Mouse (Mus musculus) limb, embryonic 13.5 days (tissue): ENCODE data around the gene Foxj3. TPM values are rescaled to one million over a fixed set of nuclear protein-coding genes. Genes with fewer than 3 reads are reported as not detected.
A peak's percentile ranks its signal among the peaks of the same experiment; 100 is the strongest.

Experiments
- ATAC-seq: fragments of 200-750 bp; cut with Nextera tagmentation; 2 replicates; pipeline ENCODE4 v1.8.0; 2017; ENCODE audit warnings: low read depth, moderate number of reproducible peaks, moderate TSS enrichment; ENCODE audit not compliant: low FRiP score
- H3K27ac ChIP-seq: fragments of 300-500 bp; sonication (generic); 2 replicates; pipeline ENCODE4 v1.5.1; 2015; ENCODE audit warnings: inconsistent platforms, mild to moderate bottlenecking, moderate library complexity
- H3K27me3 ChIP-seq: fragments of 300-500 bp; sonication (generic); 2 replicates; pipeline ENCODE4 v1.6.1; 2015; ENCODE audit warnings: mild to moderate bottlenecking, inconsistent platforms
- H3K36me3 ChIP-seq: fragments of 300-500 bp; sonication (generic); 2 replicates; pipeline ENCODE4 v1.6.1; 2015; ENCODE audit warnings: inconsistent platforms, mild to moderate bottlenecking, moderate library complexity
- H3K4me1 ChIP-seq: fragments of 300-500 bp; sonication (generic); 2 replicates; pipeline ENCODE4 v1.6.1; 2015; ENCODE audit warnings: inconsistent platforms
- H3K4me2 ChIP-seq: fragments of 300-500 bp; sonication (generic); replicated peaks from 2 replicates; pipeline ENCODE4 v1.6.1; 2015; ENCODE audit warnings: inconsistent platforms, mild to moderate bottlenecking, moderate library complexity
- H3K4me3 ChIP-seq: fragments of 300-500 bp; sonication (generic); 2 replicates; pipeline ENCODE4 v1.5.1; 2015; ENCODE audit warnings: moderate library complexity, mild to moderate bottlenecking, inconsistent platforms
- H3K9ac ChIP-seq: fragments of 300-500 bp; sonication (generic); 2 replicates; pipeline ENCODE4 v1.6.1; 2015; ENCODE audit warnings: mild to moderate bottlenecking, inconsistent platforms
- H3K9me3 ChIP-seq: fragments of 300-500 bp; sonication (generic); 2 replicates; pipeline ENCODE4 v1.6.1; 2016; ENCODE audit warnings: inconsistent platforms
- WGBS: fragments of 180-500 bp; shearing (Covaris S2); methylation state at CpG from one replicate; pipeline ENCODE4 v1.1.7; 2015; 5-methylcytosine and 5-hydroxymethylcytosine counted together
- polyA plus RNA-seq: library from polyadenylated mRNA; unstranded; fragments of >200 nt; fragmentation: Nextera tagmentation; extraction: Ambion mirVana; gene quantifications from 2 replicates; pipeline ENCODE4 v1.2.1, GENCODE M21; 2015

Gene Foxj3
- polyA plus RNA-seq, 1 experiment from 2014 or later = 26.9 TPM

GRCm38 (mm10) chr4:119531813-119532212 is 5.0 kb upstream of the Foxj3 start:
- Histone ChIP-seq H3K27ac (no peak overlapping the region), H3K4me2 (no peak overlapping the region), H3K36me3 (no peaks in the 10 kb centered on the region), H3K4me3 (no peak overlapping the region), H3K9me3 (no peaks in the 10 kb centered on the region), H3K4me1 (no peaks in the 10 kb centered on the region), H3K27me3 (no peaks in the 10 kb centered on the region), H3K9ac (no peak overlapping the region)
- WGBS = 66% methylated on average over 2 of the region's 2 CpGs
- no peak for ATAC-seq

- Histone ChIP-seq H3K27ac (no peak overlapping the region), H3K9me3 (no peaks in the 10 kb centered on the region), H3K27me3 (no peaks in the 10 kb centered on the region), H3K4me3 (no peak overlapping the region), H3K4me2 (no peak overlapping the region), H3K9ac (no peak overlapping the region), H3K4me1 (peaks cover 9% of the 10 kb centered on the region), H3K36me3 (no peaks in the 10 kb centered on the region)
- WGBS = 69% methylated on average over 4 of the region's 4 CpGs
- no peak for ATAC-seq
These were observed 1.7 kb upstream of the Foxj3 start for GRCm38 (mm10) chr4:119535103-119535502.

- no peak for ATAC-seq
- Histone ChIP-seq H3K36me3 (no peaks in the 10 kb centered on the region), H3K4me2 (no peak overlapping the region), H3K27me3 (no peaks in the 10 kb centered on the region), H3K27ac (no peak overlapping the region), H3K9ac (no peak overlapping the region), H3K4me1 (peaks cover 20% of the 10 kb centered on the region), H3K9me3 (no peaks in the 10 kb centered on the region), H3K4me3 (no peak overlapping the region)
- WGBS = 63% methylated on average over 4 of the region's 4 CpGs
These were observed 632 bp downstream of the Foxj3 start for GRCm38 (mm10) chr4:119537436-119537835.

GRCm38 (mm10) chr4:119539031-119539824 is 2.4 kb downstream of the Foxj3 start, which contains the start of gene Frg2f1:
Frg2f1 (minus strand) TSS chr4:119539529.
- Histone ChIP-seq H3K36me3 (no peaks in the 10 kb centered on the region), H3K9me3 (no peaks in the 10 kb centered on the region), H3K4me3 (peak within 1 kb of the TSS; percentile 95), H3K4me2 (peak within 1 kb of the TSS; percentile 80), H3K9ac (peak within 1 kb of the TSS; percentile 94), H3K27ac (peak within 1 kb of the TSS; percentile 97), H3K27me3 (no peaks in the 10 kb centered on the region), H3K4me1 (peaks cover 20% of the 10 kb centered on the region)
- ATAC-seq = peak; percentile 94
- under 1% methylated on average over 71 of the region's 85 CpGs for WGBS

- peaks cover 20% of the 10 kb centered on the region for H3K4me1 ChIP-seq
- ATAC-seq = peak; percentile 84
- H3K4me2 ChIP-seq = peak overlapping the region; percentile 80
- H3K36me3 ChIP-seq = no peaks in the 10 kb centered on the region
- H3K9me3 ChIP-seq = no peaks in the 10 kb centered on the region
- WGBS = under 1% methylated on average over 51 of the region's 76 CpGs
- peak overlapping the region; percentile 94 for H3K9ac ChIP-seq
- peak overlapping the region; percentile 97 for H3K27ac ChIP-seq
- H3K4me3 ChIP-seq = peak overlapping the region; percentile 95
- H3K27me3 ChIP-seq = no peaks in the 10 kb centered on the region
These were observed 3.2 kb downstream of the Foxj3 start for GRCm38 (mm10) chr4:119539836-119540532.

GRCm38 (mm10) chr4:119540533-119540890 is 3.7 kb downstream of the Foxj3 start:
- peak overlapping the region; percentile 95 for H3K4me3 ChIP-seq
- H3K4me1 ChIP-seq = peaks cover 23% of the 10 kb centered on the region
- H3K36me3 ChIP-seq = no peaks in the 10 kb centered on the region
- WGBS = 5% methylated on average over 10 of the region's 10 CpGs
- no peaks in the 10 kb centered on the region for H3K27me3 ChIP-seq
- no peak for ATAC-seq
- no peaks in the 10 kb centered on the region for H3K9me3 ChIP-seq
- peak overlapping the region; percentile 80 for H3K4me2 ChIP-seq
- peak overlapping the region; percentile 94 for H3K9ac ChIP-seq
- peak overlapping the region; percentile 97; the same call in 1 of the 2 replicates for H3K27ac ChIP-seq

DNA sequence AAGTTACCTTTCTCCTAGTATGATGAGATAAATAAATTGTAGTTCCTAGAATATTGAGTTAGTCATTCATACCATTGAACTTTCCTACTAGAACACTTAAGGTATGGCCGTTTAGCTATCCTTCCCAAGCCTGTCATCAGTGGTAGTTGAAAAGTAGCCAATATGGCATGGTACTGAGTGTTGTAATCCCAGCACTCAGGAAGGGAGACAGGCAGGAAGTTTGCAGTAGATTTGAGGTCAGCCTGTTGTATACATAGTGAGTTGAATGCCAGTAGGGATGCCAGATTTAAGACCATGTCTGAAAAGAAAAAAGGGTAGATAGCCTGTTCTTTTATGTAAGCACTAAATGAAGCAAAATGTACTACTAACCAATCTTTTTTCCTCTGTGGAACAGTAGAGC is 14.1 kb downstream of the Foxj3 start:
- Histone ChIP-seq H3K4me2 (no peak overlapping the region), H3K9ac (no peak overlapping the region), H3K27me3 (no peaks in the 10 kb centered on the region), H3K36me3 (no peaks in the 10 kb centered on the region), H3K4me3 (no peak overlapping the region), H3K9me3 (no peaks in the 10 kb centered on the region), H3K27ac (no peak overlapping the region), H3K4me1 (peaks cover 10% of the 10 kb centered on the region)
- 82% methylated on average over 1 of the region's 1 CpGs for WGBS
- ATAC-seq = no peak

- ATAC-seq = no peak
- Histone ChIP-seq H3K9me3 (no peaks in the 10 kb centered on the region), H3K4me1 (peaks cover 10% of the 10 kb centered on the region), H3K4me3 (no peak overlapping the region), H3K9ac (no peak overlapping the region), H3K36me3 (no peaks in the 10 kb centered on the region), H3K27me3 (no peaks in the 10 kb centered on the region), H3K4me2 (no peak overlapping the region), H3K27ac (no peak overlapping the region)
- 81% methylated on average over 2 of the region's 2 CpGs for WGBS
These were observed 18.7 kb downstream of the Foxj3 start for GRCm38 (mm10) chr4:119555466-119555865.

DNA sequence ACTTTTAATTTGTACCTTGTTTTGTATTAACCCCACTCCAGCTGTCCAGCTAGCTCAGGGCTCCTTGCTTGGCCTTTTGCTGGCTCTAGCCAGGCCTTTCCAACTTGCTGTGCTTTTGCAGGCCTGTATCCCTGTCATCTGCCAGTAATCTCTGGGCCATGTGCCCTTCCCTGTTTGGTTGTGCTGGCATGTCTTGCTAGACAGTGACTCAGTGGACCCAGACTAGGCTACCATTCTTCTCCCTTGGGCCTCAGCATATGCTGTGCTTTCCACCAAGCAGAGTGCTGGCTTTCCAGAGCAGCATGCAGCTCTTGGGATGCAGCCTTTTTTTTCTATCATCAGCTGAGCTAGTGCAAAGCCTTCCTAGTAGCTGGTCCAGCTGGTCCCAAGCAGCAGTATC is 26.3 kb downstream of the Foxj3 start:
- H3K4me3 ChIP-seq = no peak overlapping the region
- H3K9me3 ChIP-seq = peaks cover 3% of the 10 kb centered on the region; the same call in 1 of the 2 replicates
- H3K36me3 ChIP-seq = peaks cover 16% of the 10 kb centered on the region
- H3K4me1 ChIP-seq = no peaks in the 10 kb centered on the region
- no peak overlapping the region for H3K9ac ChIP-seq
- H3K4me2 ChIP-seq = no peak overlapping the region
- H3K27me3 ChIP-seq = no peaks in the 10 kb centered on the region
- no peak for ATAC-seq
- no peak overlapping the region for H3K27ac ChIP-seq

GRCm38 (mm10) chr4:119566322-119566835 is 29.6 kb downstream of the Foxj3 start:
- H3K4me2 ChIP-seq = no peak overlapping the region
- no peak for ATAC-seq
- H3K27me3 ChIP-seq = no peaks in the 10 kb centered on the region
- peaks cover 3% of the 10 kb centered on the region; the same call in 1 of the 2 replicates for H3K9me3 ChIP-seq
- H3K4me3 ChIP-seq = no peak overlapping the region
- 82% methylated on average over 4 of the region's 4 CpGs for WGBS
- no peaks in the 10 kb centered on the region for H3K4me1 ChIP-seq
- H3K27ac ChIP-seq = no peak overlapping the region
- H3K36me3 ChIP-seq = peaks cover 16% of the 10 kb centered on the region
- no peak overlapping the region for H3K9ac ChIP-seq

DNA sequence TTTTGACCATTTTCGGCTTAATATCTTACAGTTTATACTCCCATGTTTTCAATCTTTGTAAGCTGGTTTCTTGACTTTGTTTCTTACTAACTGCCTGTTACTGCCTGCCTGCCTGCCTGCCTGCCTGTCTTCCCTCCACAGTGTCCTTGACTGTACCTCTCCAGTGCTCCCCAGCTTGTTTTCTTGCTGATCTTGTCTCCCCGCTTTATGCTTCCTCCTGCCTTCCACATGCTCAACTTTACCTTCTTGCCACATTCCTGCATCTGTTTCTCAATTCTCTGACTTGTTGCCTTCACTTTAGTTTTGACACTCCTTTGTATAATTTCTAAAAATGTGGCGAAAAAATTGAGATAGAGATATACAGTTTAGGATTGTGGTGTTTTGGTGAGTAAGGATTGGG is 35.9 kb downstream of the Foxj3 start:
- H3K9me3 ChIP-seq = no peaks in the 10 kb centered on the region
- H3K4me3 ChIP-seq = no peak overlapping the region
- no peak for ATAC-seq
- H3K4me1 ChIP-seq = no peaks in the 10 kb centered on the region
- no peak overlapping the region for H3K27ac ChIP-seq
- no peaks in the 10 kb centered on the region for H3K27me3 ChIP-seq
- WGBS = 86% methylated on average over 3 of the region's 3 CpGs
- H3K36me3 ChIP-seq = peaks cover 21% of the 10 kb centered on the region
- no peak overlapping the region for H3K9ac ChIP-seq
- no peak overlapping the region for H3K4me2 ChIP-seq

GRCm38 (mm10) chr4:119574504-119574903 is 37.7 kb downstream of the Foxj3 start:
- peaks cover 26% of the 10 kb centered on the region for H3K36me3 ChIP-seq
- no peaks in the 10 kb centered on the region for H3K27me3 ChIP-seq
- H3K4me2 ChIP-seq = no peak overlapping the region
- WGBS = 81% methylated on average over 2 of the region's 2 CpGs
- no peak overlapping the region for H3K4me3 ChIP-seq
- H3K4me1 ChIP-seq = no peaks in the 10 kb centered on the region
- H3K9me3 ChIP-seq = no peaks in the 10 kb centered on the region
- no peak for ATAC-seq
- no peak overlapping the region for H3K27ac ChIP-seq
- H3K9ac ChIP-seq = no peak overlapping the region
